Mouse (Mus musculus) intestine, embryonic 16.5 days (tissue): ENCODE data around the gene Bean1. TPM values are rescaled to one million over a fixed set of nuclear protein-coding genes. Genes with fewer than 3 reads are reported as not detected.

ENCODE experiments used
- ATAC-seq: fragments of 200-750 bp; cut with Nextera tagmentation; 2 replicates; pipeline ENCODE4 v1.8.0; 2017; ENCODE audit warnings: moderate TSS enrichment, moderate library complexity
- H3K27ac ChIP-seq: fragments of 300-500 bp; sonication (generic); 2 replicates; pipeline ENCODE4 v1.5.1; 2014; ENCODE audit warnings: mild to moderate bottlenecking, low read length
- H3K27me3 ChIP-seq: fragments of 300-500 bp; sonication (generic); replicated peaks from 2 replicates; pipeline ENCODE4 v1.6.1; 2014; ENCODE audit warnings: low read length, control low read depth, mixed read lengths; ENCODE audit not compliant: control insufficient read depth, insufficient read depth
- H3K36me3 ChIP-seq: fragments of 300-500 bp; sonication (generic); 2 replicates; pipeline ENCODE4 v1.6.1; 2014; ENCODE audit warnings: low read length, control low read depth; ENCODE audit not compliant: control insufficient read depth, insufficient read depth
- H3K4me1 ChIP-seq: fragments of 300-500 bp; sonication (generic); 2 replicates; pipeline ENCODE4 v1.6.1; 2014; ENCODE audit warnings: low read length, control low read depth, mixed read lengths; ENCODE audit not compliant: control insufficient read depth, insufficient read depth
- H3K4me2 ChIP-seq: fragments of 300-500 bp; sonication (generic); 2 replicates; pipeline ENCODE4 v1.6.1; 2014; ENCODE audit warnings: low read depth, low read length, control low read depth
- H3K4me3 ChIP-seq: fragments of 300-500 bp; sonication (generic); 2 replicates; pipeline ENCODE4 v1.5.1; 2014; ENCODE audit warnings: mild to moderate bottlenecking, low read length
- H3K9ac ChIP-seq: fragments of 300-500 bp; sonication (generic); 2 replicates; pipeline ENCODE4 v1.6.1; 2014; ENCODE audit warnings: low read depth, low read length
- H3K9me3 ChIP-seq: fragments of 300-500 bp; sonication (generic); 2 replicates; pipeline ENCODE4 v1.6.1; 2016; ENCODE audit warnings: low read length, control low read depth; ENCODE audit not compliant: control insufficient read depth
- WGBS: fragments of 180-500 bp; shearing (Covaris S2); extraction: QIAGEN DNeasy Blood & Tissue Kit; methylation state at CpG from one replicate; pipeline ENCODE4 v1.1.7; 2014; 5-methylcytosine and 5-hydroxymethylcytosine counted together
- polyA plus RNA-seq: library from polyadenylated mRNA; unstranded; fragments of >200 nt; fragmentation: Nextera tagmentation; extraction: Ambion mirVana; gene quantifications from 2 replicates; pipeline ENCODE4 v1.2.1, GENCODE M21; 2015

Bean1 gene
- polyA plus RNA-seq, 1 experiment from 2014 or later = 1.1 TPM

- ATAC-seq = no peak
- 92% methylated on average over 3 of the region's 3 CpGs for WGBS
Measured at GRCm38 (mm10) chr8:104136277-104136676, 34.0 kb upstream of the Bean1 start.

DNA sequence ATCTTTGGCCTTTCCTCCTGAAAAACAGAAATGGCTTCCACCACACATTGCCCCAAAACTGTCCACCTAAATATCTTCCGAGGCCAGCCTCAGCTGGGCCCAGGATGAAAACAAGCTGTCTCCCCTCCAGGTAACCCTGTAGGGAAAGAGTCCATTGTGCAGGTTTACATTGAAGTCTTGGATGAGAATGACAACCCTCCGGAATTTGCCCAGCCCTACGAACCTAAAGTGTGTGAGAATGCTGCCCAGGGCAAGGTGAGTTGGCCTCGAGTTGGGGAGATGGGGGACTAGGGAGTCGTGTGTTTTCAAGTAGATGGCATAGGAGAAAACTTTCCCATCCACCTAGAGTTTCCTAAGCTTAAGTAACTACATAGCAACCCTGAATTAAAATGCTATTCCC lies 32.6 kb upstream of the Bean1 start:
- Histone ChIP-seq H3K4me3 (no peak overlapping the region), H3K9me3 (no peaks in the 10 kb centered on the region), H3K9ac (no peak overlapping the region), H3K4me2 (no peak overlapping the region), H3K27ac (no peak overlapping the region), H3K4me1 (no peaks in the 10 kb centered on the region), H3K36me3 (no peaks in the 10 kb centered on the region), H3K27me3 (no peaks in the 10 kb centered on the region)
- ATAC-seq = no peak
- WGBS = 81% methylated on average over 5 of the region's 5 CpGs

More at GRCm38 (mm10) chr8:104136277-104136676, 34.0 kb upstream of the Bean1 start:
- Histone ChIP-seq H3K4me3 (no peak overlapping the region), H3K27ac (no peak overlapping the region), H3K4me2 (no peak overlapping the region), H3K4me1 (no peaks in the 10 kb centered on the region), H3K9ac (no peak overlapping the region), H3K9me3 (no peaks in the 10 kb centered on the region), H3K27me3 (no peaks in the 10 kb centered on the region), H3K36me3 (no peaks in the 10 kb centered on the region)

DNA sequence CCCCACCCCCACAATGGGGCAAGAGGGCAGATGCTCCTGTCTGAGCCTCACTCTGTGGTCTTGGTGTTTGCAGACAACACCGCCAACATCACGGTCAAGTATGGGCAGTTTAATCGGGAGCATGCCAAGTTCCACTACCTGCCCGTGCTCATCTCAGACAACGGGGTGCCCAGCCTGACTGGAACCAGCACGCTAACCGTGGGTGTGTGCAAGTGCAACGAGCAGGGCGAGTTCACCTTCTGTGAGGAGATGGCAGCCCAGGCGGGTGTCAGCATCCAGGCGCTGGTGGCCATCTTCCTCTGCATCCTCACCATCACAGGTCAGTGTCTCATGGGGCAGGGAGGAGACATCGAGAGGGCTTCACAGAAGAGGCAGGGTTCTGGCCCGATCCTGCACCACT lies 29.6 kb upstream of the Bean1 start:
- Histone ChIP-seq H3K4me1 (no peaks in the 10 kb centered on the region), H3K36me3 (no peaks in the 10 kb centered on the region), H3K4me3 (no peak overlapping the region), H3K9me3 (no peaks in the 10 kb centered on the region), H3K27me3 (no peaks in the 10 kb centered on the region), H3K27ac (no peak overlapping the region), H3K4me2 (no peak overlapping the region), H3K9ac (no peak overlapping the region)
- WGBS = 90% methylated on average over 13 of the region's 13 CpGs
- ATAC-seq = no peak

GRCm38 (mm10) chr8:104142415-104142814 lies 27.8 kb upstream of the Bean1 start:
- H3K4me1 ChIP-seq = no peaks in the 10 kb centered on the region
- H3K4me2 ChIP-seq = no peak overlapping the region
- H3K9ac ChIP-seq = no peak overlapping the region
- no peak overlapping the region for H3K27ac ChIP-seq
- H3K9me3 ChIP-seq = no peaks in the 10 kb centered on the region
- no peaks in the 10 kb centered on the region for H3K36me3 ChIP-seq
- 88% methylated on average over 25 of the region's 25 CpGs for WGBS
- no peaks in the 10 kb centered on the region for H3K27me3 ChIP-seq
- ATAC-seq = no peak
- no peak overlapping the region for H3K4me3 ChIP-seq

- H3K27me3 ChIP-seq = no peaks in the 10 kb centered on the region
- ATAC-seq = no peak
- no peaks in the 10 kb centered on the region for H3K4me1 ChIP-seq
- no peak overlapping the region for H3K9ac ChIP-seq
- no peaks in the 10 kb centered on the region for H3K9me3 ChIP-seq
- H3K4me3 ChIP-seq = no peak overlapping the region
- H3K27ac ChIP-seq = no peak overlapping the region
- H3K36me3 ChIP-seq = no peaks in the 10 kb centered on the region
- 79% methylated on average over 4 of the region's 4 CpGs for WGBS
- H3K4me2 ChIP-seq = no peak overlapping the region
Measured at GRCm38 (mm10) chr8:104143379-104143778, 26.9 kb upstream of the Bean1 start.

- no peaks in the 10 kb centered on the region for H3K9me3 ChIP-seq
- no peaks in the 10 kb centered on the region for H3K27me3 ChIP-seq
- ATAC-seq = no peak
- no peak overlapping the region for H3K27ac ChIP-seq
- WGBS = 73% methylated on average over 13 of the region's 13 CpGs
- no peak overlapping the region for H3K4me2 ChIP-seq
- no peaks in the 10 kb centered on the region for H3K4me1 ChIP-seq
- no peak overlapping the region for H3K9ac ChIP-seq
- no peak overlapping the region for H3K4me3 ChIP-seq
- no peaks in the 10 kb centered on the region for H3K36me3 ChIP-seq
Measured at GRCm38 (mm10) chr8:104144434-104145216, 25.6 kb upstream of the Bean1 start.

GRCm38 (mm10) chr8:104145981-104146689 lies 24.1 kb upstream of the Bean1 start:
- Histone ChIP-seq H3K9ac (no peak overlapping the region), H3K27ac (no peak overlapping the region), H3K4me3 (no peak overlapping the region), H3K9me3 (no peaks in the 10 kb centered on the region), H3K4me2 (no peak overlapping the region), H3K4me1 (no peaks in the 10 kb centered on the region), H3K27me3 (no peaks in the 10 kb centered on the region), H3K36me3 (no peaks in the 10 kb centered on the region)
- WGBS = 31% methylated on average over 15 of the region's 15 CpGs
- ATAC-seq = peak; percentile 73

- H3K36me3 ChIP-seq = no peaks in the 10 kb centered on the region
- ATAC-seq = no peak
- WGBS = 84% methylated on average over 15 of the region's 15 CpGs
Measured at GRCm38 (mm10) chr8:104146717-104147494, 23.3 kb upstream of the Bean1 start.

GRCm38 (mm10) chr8:104147947-104148346 lies 22.3 kb upstream of the Bean1 start:
- H3K9ac ChIP-seq = no peak overlapping the region
- no peak overlapping the region for H3K4me2 ChIP-seq
- H3K36me3 ChIP-seq = no peaks in the 10 kb centered on the region
- H3K9me3 ChIP-seq = no peaks in the 10 kb centered on the region
- no peak overlapping the region for H3K4me3 ChIP-seq
- no peaks in the 10 kb centered on the region for H3K27me3 ChIP-seq
- H3K27ac ChIP-seq = no peak overlapping the region
- WGBS = 88% methylated on average over 2 of the region's 2 CpGs
- no peak for ATAC-seq
- H3K4me1 ChIP-seq = no peaks in the 10 kb centered on the region

More at GRCm38 (mm10) chr8:104146717-104147494, 23.3 kb upstream of the Bean1 start:
- Histone ChIP-seq H3K4me2 (no peak overlapping the region), H3K9me3 (no peaks in the 10 kb centered on the region), H3K27ac (no peak overlapping the region), H3K4me3 (no peak overlapping the region), H3K27me3 (no peaks in the 10 kb centered on the region), H3K9ac (no peak overlapping the region), H3K4me1 (no peaks in the 10 kb centered on the region)
